Mouse (Mus musculus) neural tube, embryonic 13.5 days (tissue): Measurements from ENCODE around the gene Gjd3. TPM values are rescaled to one million over a fixed set of nuclear protein-coding genes. Genes with fewer than 3 reads are reported as not detected.

Experiments used
- ATAC-seq: fragments of 200-750 bp; cut with Nextera tagmentation; 2 replicates; pipeline ENCODE4 v1.8.0; 2017; ENCODE audit warnings: low read depth, mild to moderate bottlenecking, moderate TSS enrichment, moderate library complexity
- H3K27ac ChIP-seq: fragments of 300-500 bp; sonication (generic); replicated peaks from 2 replicates; pipeline ENCODE4 v1.5.1; 2015; ENCODE audit warnings: moderate library complexity, mild to moderate bottlenecking, inconsistent platforms
- H3K27me3 ChIP-seq: fragments of 300-500 bp; sonication (generic); 2 replicates; pipeline ENCODE4 v1.6.1; 2015; ENCODE audit warnings: mild to moderate bottlenecking, inconsistent platforms
- H3K36me3 ChIP-seq: fragments of 300-500 bp; sonication (generic); 2 replicates; pipeline ENCODE4 v1.6.1; 2015; ENCODE audit warnings: mild to moderate bottlenecking, inconsistent platforms
- H3K4me1 ChIP-seq: fragments of 300-500 bp; sonication (generic); replicated peaks from 2 replicates; pipeline ENCODE4 v1.6.1; 2015; ENCODE audit warnings: inconsistent platforms
- H3K4me2 ChIP-seq: fragments of 300-500 bp; sonication (generic); 2 replicates; pipeline ENCODE4 v1.6.1; 2015; ENCODE audit warnings: inconsistent platforms, mild to moderate bottlenecking, moderate library complexity
- H3K4me3 ChIP-seq: fragments of 300-500 bp; sonication (generic); 2 replicates; pipeline ENCODE4 v1.5.1; 2015; ENCODE audit warnings: mild to moderate bottlenecking, inconsistent platforms
- H3K9ac ChIP-seq: fragments of 300-500 bp; sonication (generic); 2 replicates; pipeline ENCODE4 v1.6.1; 2015; ENCODE audit warnings: moderate library complexity, mild to moderate bottlenecking, inconsistent platforms
- H3K9me3 ChIP-seq: fragments of 300-500 bp; sonication (generic); 2 replicates; pipeline ENCODE4 v1.6.1; 2016; ENCODE audit warnings: inconsistent platforms
- WGBS: fragments of 180-500 bp; shearing (Covaris S2); methylation state at CpG from one replicate; pipeline ENCODE4 v1.1.7; 2015; 5-methylcytosine and 5-hydroxymethylcytosine counted together
- polyA plus RNA-seq: library from polyadenylated mRNA; unstranded; fragments of >200 nt; fragmentation: Nextera tagmentation; extraction: Ambion mirVana; gene quantifications from 2 replicates; pipeline ENCODE4 v1.2.1, GENCODE M21; 2015

Gene Gjd3
- polyA plus RNA-seq, 1 experiment from 2014 or later, result 1.4 TPM

DNA sequence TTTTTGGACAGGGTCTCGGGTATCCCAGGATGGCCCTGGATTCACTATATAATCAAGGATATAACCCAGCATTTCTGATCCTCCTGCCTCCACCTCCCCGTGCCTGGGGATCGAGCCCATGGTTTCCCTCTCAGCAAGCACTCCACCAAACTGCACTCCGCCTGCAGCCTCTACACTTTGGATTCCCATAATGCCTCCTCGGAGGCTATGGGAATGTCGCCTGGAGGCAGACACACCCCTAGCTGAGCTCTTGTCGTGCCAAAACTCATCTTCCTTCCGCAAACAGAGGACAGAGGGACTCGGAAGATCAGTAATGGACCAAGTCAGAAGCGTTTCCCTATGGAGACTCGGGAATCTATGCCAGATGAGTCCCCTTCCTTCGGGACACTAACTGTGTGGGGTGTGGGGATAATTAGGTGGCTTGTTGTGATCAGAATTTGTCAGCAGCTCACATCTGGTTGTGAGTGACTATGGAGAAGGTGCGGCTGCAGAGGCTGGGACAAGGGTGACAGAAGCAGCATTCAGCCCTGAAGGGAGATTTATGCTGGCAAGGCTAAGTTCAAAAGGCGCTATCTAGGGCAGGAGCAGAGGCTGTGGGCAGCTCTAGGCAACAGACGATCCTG, 4.2 kb downstream of the Gjd3 start:
- Histone ChIP-seq H3K36me3 (peaks cover 13% of the 10 kb centered on the region), H3K9me3 (no peaks in the 10 kb centered on the region), H3K4me1 (peaks cover 32% of the 10 kb centered on the region), H3K9ac (no peak overlapping the region), H3K4me3 (no peak overlapping the region), H3K4me2 (no peak overlapping the region), H3K27ac (peak overlapping the region; percentile 38; the same call in 1 of the 2 replicates), H3K27me3 (peaks cover 2% of the 10 kb centered on the region; the same call in 1 of the 2 replicates)
- ATAC-seq, result no peak
- WGBS, result 35% methylated on average over 15 of the region's 15 CpGs

DNA sequence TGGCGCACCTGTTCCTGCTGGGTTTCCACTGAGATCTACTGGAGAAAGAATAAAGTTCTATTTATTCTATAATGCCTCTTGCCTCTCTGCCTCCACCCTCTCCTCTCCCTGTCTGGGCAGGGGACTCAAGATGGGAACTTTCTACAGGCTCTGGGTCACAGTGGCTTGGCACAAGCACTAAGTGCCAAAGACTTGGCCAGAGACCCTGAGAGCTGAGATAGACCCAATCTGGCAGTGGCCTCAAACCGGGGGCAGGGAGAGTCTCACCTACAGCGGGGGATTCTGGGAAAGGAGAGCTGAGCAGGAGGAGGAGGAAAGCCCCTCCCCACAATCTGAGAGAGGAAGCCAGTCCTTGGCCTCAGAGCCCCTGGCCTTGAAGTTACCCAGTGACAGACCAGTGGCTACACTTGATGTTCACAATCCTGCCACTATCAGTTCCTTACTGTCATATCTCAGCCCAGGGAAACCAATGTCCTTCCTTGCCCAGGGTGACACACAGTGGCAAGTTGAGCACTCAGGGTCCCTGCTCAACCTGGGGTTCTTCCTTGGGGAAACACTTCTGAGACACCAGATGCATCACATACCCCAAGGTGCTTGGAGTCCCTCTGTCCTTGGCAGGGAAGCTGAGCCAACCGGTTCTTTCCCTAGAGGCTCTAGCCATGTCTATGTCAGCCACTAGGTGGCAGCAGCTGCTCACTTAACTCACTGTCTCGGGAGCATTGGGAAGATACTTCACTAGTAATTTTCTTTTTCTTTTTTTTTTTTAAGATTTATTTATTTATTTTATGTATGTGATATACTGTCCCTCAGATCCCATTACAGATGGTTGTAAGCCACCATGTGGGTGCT, 7.7 kb downstream of the Gjd3 start:
- no peak overlapping the region for H3K9ac ChIP-seq
- no peaks in the 10 kb centered on the region for H3K27me3 ChIP-seq
- no peak for ATAC-seq
- H3K9me3 ChIP-seq, result no peaks in the 10 kb centered on the region
- H3K4me1 ChIP-seq, result peaks cover 35% of the 10 kb centered on the region
- H3K36me3 ChIP-seq, result peaks cover 37% of the 10 kb centered on the region
- H3K4me3 ChIP-seq, result no peak overlapping the region
- H3K4me2 ChIP-seq, result no peak overlapping the region
- peak overlapping the region; percentile 13; the same call in 1 of the 2 replicates for H3K27ac ChIP-seq
- WGBS, result 46% methylated on average over 5 of the region's 5 CpGs

- 77% methylated on average over 6 of the region's 6 CpGs for WGBS
- peaks cover 38% of the 10 kb centered on the region for H3K36me3 ChIP-seq
- H3K9ac ChIP-seq, result no peak overlapping the region
- peaks cover 44% of the 10 kb centered on the region for H3K4me1 ChIP-seq
- no peak overlapping the region for H3K4me3 ChIP-seq
- H3K9me3 ChIP-seq, result no peaks in the 10 kb centered on the region
- no peaks in the 10 kb centered on the region for H3K27me3 ChIP-seq
- no peak overlapping the region for H3K4me2 ChIP-seq
- ATAC-seq, result no peak
- no peak overlapping the region for H3K27ac ChIP-seq
Observed at GRCm38 (mm10) chr11:98974213-98974612, 8.6 kb downstream of the Gjd3 start.

- peaks cover 38% of the 10 kb centered on the region for H3K36me3 ChIP-seq
- H3K4me1 ChIP-seq, result peaks cover 45% of the 10 kb centered on the region
- H3K27me3 ChIP-seq, result no peaks in the 10 kb centered on the region
- no peak overlapping the region for H3K27ac ChIP-seq
- no peak for ATAC-seq
- no peak overlapping the region for H3K4me2 ChIP-seq
- H3K4me3 ChIP-seq, result no peak overlapping the region
- H3K9me3 ChIP-seq, result no peaks in the 10 kb centered on the region
- 86% methylated on average over 14 of the region's 14 CpGs for WGBS
- H3K9ac ChIP-seq, result no peak overlapping the region
Observed at GRCm38 (mm10) chr11:98973584-98973983, 9.2 kb downstream of the Gjd3 start.

- Histone ChIP-seq H3K4me2 (no peak overlapping the region), H3K27me3 (no peaks in the 10 kb centered on the region), H3K4me1 (peaks cover 50% of the 10 kb centered on the region), H3K4me3 (no peak overlapping the region), H3K9ac (no peak overlapping the region), H3K9me3 (no peaks in the 10 kb centered on the region), H3K36me3 (peaks cover 38% of the 10 kb centered on the region), H3K27ac (no peak overlapping the region)
- ATAC-seq, result no peak
- 87% methylated on average over 9 of the region's 9 CpGs for WGBS
Observed at GRCm38 (mm10) chr11:98972801-98973360, 9.9 kb downstream of the Gjd3 start.

- no peak for ATAC-seq
Observed at GRCm38 (mm10) chr11:98972215-98972614, 10.6 kb downstream of the Gjd3 start.

DNA sequence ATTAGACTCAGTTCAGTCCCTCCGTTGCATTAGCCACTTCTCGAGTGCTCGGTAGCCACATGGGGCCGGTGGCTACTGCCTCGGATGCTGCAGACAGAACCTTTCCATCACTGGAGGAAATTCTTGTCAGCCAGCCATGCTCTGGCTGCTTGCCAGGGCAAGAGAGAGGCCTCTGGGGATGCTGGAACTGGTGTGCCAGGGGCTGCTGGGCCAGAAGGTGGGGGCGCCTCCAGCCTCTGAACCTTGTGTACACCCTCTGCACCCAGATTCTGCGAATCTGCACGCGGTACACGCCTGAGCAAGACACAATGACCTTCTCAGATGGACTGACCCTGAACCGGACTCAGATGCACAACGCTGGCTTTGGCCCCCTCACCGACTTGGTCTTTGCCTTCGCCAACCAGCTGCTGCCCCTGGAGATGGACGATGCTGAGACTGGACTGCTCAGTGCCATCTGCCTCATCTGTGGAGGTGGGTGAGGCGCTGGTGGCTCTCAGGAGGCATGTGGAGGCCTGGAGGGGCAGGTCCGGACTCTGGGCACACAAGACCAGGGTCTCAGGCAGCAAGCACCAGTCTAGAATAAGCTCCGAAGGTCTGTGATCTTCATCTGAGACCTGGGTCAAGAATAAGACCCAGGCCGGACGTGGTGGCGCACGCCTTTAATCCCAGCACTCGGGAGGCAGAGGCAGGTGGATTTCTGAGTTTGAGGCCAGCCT, 11.3 kb downstream of the Gjd3 start:
- Histone ChIP-seq H3K27me3 (no peaks in the 10 kb centered on the region), H3K27ac (peak overlapping the region; percentile 98), H3K4me3 (no peak overlapping the region), H3K9ac (peak overlapping the region; percentile 88), H3K4me2 (peak overlapping the region; percentile 98), H3K4me1 (peaks cover 64% of the 10 kb centered on the region), H3K9me3 (no peaks in the 10 kb centered on the region), H3K36me3 (peaks cover 38% of the 10 kb centered on the region)
- ATAC-seq, result no peak
- 43% methylated on average over 23 of the region's 23 CpGs for WGBS

More at GRCm38 (mm10) chr11:98972215-98972614, 10.6 kb downstream of the Gjd3 start:
- Histone ChIP-seq H3K4me1 (peaks cover 57% of the 10 kb centered on the region), H3K4me3 (no peak overlapping the region), H3K27ac (peak overlapping the region; percentile 98), H3K27me3 (no peaks in the 10 kb centered on the region), H3K9me3 (no peaks in the 10 kb centered on the region), H3K4me2 (no peak overlapping the region), H3K9ac (no peak overlapping the region), H3K36me3 (peaks cover 38% of the 10 kb centered on the region)
- 56% methylated on average over 9 of the region's 9 CpGs for WGBS

DNA sequence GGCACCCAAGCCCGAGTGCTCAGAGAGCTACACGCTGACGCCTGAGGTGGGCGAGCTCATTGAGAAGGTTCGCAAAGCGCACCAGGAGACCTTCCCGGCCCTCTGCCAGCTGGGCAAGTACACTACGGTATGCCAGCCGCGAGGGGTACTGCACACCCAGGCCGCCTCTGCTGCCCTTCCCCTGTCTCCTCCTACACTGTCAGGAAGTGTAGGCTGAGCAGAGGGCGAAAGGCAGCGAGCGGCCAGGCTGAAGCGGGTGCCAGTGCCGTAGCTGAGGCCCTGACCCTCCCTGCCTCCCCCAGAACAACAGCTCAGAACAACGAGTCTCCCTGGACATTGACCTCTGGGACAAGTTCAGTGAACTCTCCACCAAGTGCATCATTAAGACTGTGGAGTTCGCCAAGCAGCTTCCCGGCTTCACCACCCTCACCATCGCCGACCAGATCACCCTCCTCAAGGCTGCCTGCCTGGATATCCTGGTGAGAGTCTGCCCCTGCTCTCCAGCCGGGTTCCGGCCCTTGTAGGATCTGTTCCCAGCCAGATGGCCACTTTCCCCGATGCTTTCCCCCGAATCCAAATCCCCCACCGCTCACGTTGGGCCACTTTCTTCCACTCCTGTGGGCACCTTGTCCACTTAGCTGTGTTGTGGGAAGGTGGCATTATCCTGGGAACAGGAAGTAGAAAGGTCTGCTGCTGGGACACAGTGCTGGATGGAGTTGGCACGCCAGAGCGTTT, 12.5 kb downstream of the Gjd3 start:
- ATAC-seq, result 0 out of 2 replicates have a peak, but pooled peaks have one; percentile 7
- 33% methylated on average over 29 of the region's 29 CpGs for WGBS
- peaks cover 38% of the 10 kb centered on the region for H3K36me3 ChIP-seq
- peak overlapping the region; percentile 88 for H3K9ac ChIP-seq
- no peaks in the 10 kb centered on the region for H3K27me3 ChIP-seq
- peaks cover 75% of the 10 kb centered on the region for H3K4me1 ChIP-seq
- peak overlapping the region; percentile 98 for H3K27ac ChIP-seq
- H3K4me3 ChIP-seq, result peak overlapping the region; percentile 8; the same call in 1 of the 2 replicates
- H3K4me2 ChIP-seq, result peak overlapping the region; percentile 98
- no peaks in the 10 kb centered on the region for H3K9me3 ChIP-seq

GRCm38 (mm10) chr11:98969496-98969927, 13.3 kb downstream of the Gjd3 start:
- Histone ChIP-seq H3K4me1 (peaks cover 84% of the 10 kb centered on the region), H3K4me3 (peak overlapping the region; percentile 8), H3K27ac (peak overlapping the region; percentile 98), H3K9ac (peak overlapping the region; percentile 88), H3K4me2 (peak overlapping the region; percentile 98), H3K9me3 (no peaks in the 10 kb centered on the region), H3K36me3 (peaks cover 33% of the 10 kb centered on the region), H3K27me3 (no peaks in the 10 kb centered on the region)
- peak; percentile 44 for ATAC-seq
- 11% methylated on average over 8 of the region's 17 CpGs for WGBS

DNA sequence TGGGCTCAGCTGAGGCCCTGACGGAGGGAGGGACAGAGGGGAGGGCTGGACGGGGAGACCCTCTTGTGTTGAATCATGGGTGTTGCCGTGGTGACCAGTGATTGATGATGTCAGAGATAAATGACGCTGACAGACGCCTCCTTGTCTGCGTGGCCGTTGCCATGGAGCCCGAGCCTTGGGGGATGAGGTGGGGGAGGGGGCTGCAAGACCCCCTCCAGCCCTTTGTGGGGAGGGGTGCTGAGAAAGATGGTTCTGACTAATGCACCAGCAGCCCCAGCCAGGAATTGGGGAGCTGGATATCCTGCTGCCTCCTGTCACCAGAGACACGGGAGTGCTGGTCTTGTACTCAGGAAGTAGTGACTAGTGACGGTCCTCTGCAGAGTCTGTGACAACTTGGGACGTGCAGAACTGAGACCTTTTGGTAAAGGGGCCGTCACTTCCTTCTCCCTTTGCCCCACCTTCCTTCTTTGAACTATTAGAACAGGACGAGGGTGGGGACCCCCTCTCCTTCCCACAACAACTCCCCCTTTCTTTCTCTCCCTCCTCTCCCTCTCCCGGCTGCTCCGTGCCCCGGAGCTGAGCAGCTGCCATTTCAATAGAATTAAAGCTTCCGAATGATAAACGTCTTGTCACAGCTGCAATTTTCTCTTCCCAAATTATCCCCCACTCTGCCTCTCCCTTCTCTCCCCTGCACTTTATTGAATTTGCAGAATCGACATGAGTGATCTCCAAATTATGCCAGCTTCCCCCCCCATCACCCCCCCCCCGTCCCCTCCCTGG, 13.9 kb downstream of the Gjd3 start:
- peak; percentile 36 for ATAC-seq
- WGBS, result 2% methylated on average over 19 of the region's 20 CpGs
- Histone ChIP-seq H3K27ac (peak overlapping the region; percentile 98), H3K4me2 (peak overlapping the region; percentile 98), H3K9me3 (no peaks in the 10 kb centered on the region), H3K27me3 (no peaks in the 10 kb centered on the region), H3K9ac (peak overlapping the region; percentile 88), H3K36me3 (peaks cover 27% of the 10 kb centered on the region), H3K4me1 (peaks cover 90% of the 10 kb centered on the region), H3K4me3 (peak overlapping the region; percentile 8)
